Mouse (Mus musculus): ENCODE results near the gene Alyref2. TPM values are rescaled to one million over a fixed set of nuclear protein-coding genes. Genes with fewer than 3 reads are reported as not detected.
"Not testable (repeated sequence)": the region's sequence is repeated elsewhere in the genome, so short reads cannot be mapped to it uniquely, and the experiment has no call there.

Alyref2 gene
- total RNA-seq, 1 experiment = 4.0 TPM

DNA sequence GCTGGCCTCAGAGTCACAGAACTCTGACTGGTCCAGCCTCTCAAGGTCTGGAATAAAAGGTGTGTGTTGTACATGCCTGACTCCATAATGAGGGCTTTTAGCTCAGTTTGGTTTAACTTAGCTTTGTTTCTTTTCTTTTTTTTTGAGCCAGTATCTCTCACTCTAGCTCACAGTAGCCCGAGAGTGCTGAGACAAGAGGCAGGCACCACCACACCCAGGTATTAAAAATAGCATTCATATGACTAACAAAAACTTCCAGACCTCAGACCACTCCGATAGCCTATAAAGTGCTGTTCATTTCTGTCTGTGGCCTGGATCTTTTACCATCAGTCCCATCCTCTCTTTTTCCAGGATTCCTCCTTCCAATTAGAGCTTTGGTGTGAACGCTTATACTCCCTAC is 33.6 kb upstream of the Alyref2 start:
- in situ Hi-C loops (cut with MboI; ENCODE audit: low sequenced_read_pairs in 2 of 2, unreplicated experiment in 2 of 2) = no loop called here
- TF ChIP-seq ZC3H11A (IDR thresholded peaks at IDR 0.05; ENCODE audit: borderline replicate concordance, low read depth, low read length) = no peak
- no peak for TF ChIP-seq CHD2 (IDR thresholded peaks at IDR 0.05; ENCODE audit: low read depth, low read length)
- no peak for TF ChIP-seq ZNF384 (IDR thresholded peaks at IDR 0.05; ENCODE audit: low read depth, low read length)
- no peak for TF ChIP-seq MAFK (IDR thresholded peaks at IDR 0.05; ENCODE audit: insufficient read depth, low read depth, low read length)
- TF ChIP-seq HCFC1 (IDR thresholded peaks at IDR 0.05; ENCODE audit: borderline replicate concordance, insufficient read depth, low read length) = no peak
- Histone ChIP-seq H3K9me3 (ENCODE audit: control insufficient read depth, insufficient read depth, low read depth, low read length) (no peaks in the 10 kb centered on the region), H3K9ac (ENCODE audit: insufficient read depth, low read depth, low read length, poor library complexity, severe bottlenecking) (no peak overlapping the region), H3K27ac (ENCODE audit: insufficient read depth, low read depth, low read length, poor library complexity, severe bottlenecking) (no peak overlapping the region), H3K36me3 (ENCODE audit: control insufficient read depth, insufficient read depth, low read length, poor library complexity, severe bottlenecking) (no peaks in the 10 kb centered on the region), H3K4me3 (ENCODE audit: insufficient read depth in 1 of 2, low read depth in 1 of 2, low read length in 2 of 2, poor library complexity in 1 of 2, severe bottlenecking in 1 of 2) (no peak overlapping the region), H3K4me1 (ENCODE audit: control insufficient read depth in 2 of 2, insufficient read depth in 2 of 2, low read length in 2 of 2, poor library complexity in 1 of 2) (peaks cover 3 to 9% of the 10 kb centered on the region in 2 experiments; a peak in 3 of 4 replicates)
- DNase-seq (ENCODE audit: low read depth, low spot score) = no peak

DNA sequence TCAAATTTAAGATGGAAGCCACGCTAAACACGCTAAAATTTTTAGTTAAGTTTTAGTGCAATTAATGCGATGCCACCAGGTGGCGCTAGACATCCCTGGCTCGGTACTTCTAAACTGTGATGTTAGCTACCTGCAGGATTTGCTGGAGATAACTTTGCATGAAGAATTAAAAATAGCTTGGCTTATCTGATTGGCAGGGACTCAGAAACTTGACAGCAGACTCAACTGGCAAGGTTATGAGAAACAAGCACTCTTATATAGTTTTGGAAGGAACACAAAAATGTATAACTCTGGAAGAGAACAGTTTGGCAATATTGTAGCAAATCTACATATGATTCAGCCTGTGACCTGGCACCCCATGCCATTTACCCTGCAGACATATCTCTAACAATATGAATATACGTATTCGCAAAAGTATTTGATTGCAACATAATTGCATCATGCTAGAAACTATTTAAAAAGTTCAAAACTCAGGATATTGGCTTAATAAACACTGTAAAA is 32.9 kb upstream of the Alyref2 start:
- DNase-seq (ENCODE audit: low read depth, low spot score) = no peak
- Histone ChIP-seq H3K9ac (ENCODE audit: insufficient read depth, low read depth, low read length, poor library complexity, severe bottlenecking) (peak overlapping the region; percentile 67; the same call in 1 of the 2 replicates), H3K4me1 (ENCODE audit: control insufficient read depth in 2 of 2, insufficient read depth in 2 of 2, low read length in 2 of 2, poor library complexity in 1 of 2) (peaks cover 3 to 9% of the 10 kb centered on the region in 2 experiments; a peak in 3 of 4 replicates), H3K36me3 (ENCODE audit: control insufficient read depth, insufficient read depth, low read length, poor library complexity, severe bottlenecking) (no peaks in the 10 kb centered on the region), H3K9me3 (ENCODE audit: control insufficient read depth, insufficient read depth, low read depth, low read length) (no peaks in the 10 kb centered on the region), H3K4me3 (ENCODE audit: insufficient read depth in 1 of 2, low read depth in 1 of 2, low read length in 2 of 2, poor library complexity in 1 of 2, severe bottlenecking in 1 of 2) (no peak overlapping the region), H3K27ac (ENCODE audit: insufficient read depth, low read depth, low read length, poor library complexity, severe bottlenecking) (no peak overlapping the region)
- no peak for TF ChIP-seq CHD2 (IDR thresholded peaks at IDR 0.05; ENCODE audit: low read depth, low read length)
- no peak for TF ChIP-seq ZNF384 (IDR thresholded peaks at IDR 0.05; ENCODE audit: low read depth, low read length)
- TF ChIP-seq MAFK (IDR thresholded peaks at IDR 0.05; ENCODE audit: insufficient read depth, low read depth, low read length) = peak; percentile 71
- in situ Hi-C loops (cut with MboI; ENCODE audit: low sequenced_read_pairs in 2 of 2, unreplicated experiment in 2 of 2) = no loop called here

DNA sequence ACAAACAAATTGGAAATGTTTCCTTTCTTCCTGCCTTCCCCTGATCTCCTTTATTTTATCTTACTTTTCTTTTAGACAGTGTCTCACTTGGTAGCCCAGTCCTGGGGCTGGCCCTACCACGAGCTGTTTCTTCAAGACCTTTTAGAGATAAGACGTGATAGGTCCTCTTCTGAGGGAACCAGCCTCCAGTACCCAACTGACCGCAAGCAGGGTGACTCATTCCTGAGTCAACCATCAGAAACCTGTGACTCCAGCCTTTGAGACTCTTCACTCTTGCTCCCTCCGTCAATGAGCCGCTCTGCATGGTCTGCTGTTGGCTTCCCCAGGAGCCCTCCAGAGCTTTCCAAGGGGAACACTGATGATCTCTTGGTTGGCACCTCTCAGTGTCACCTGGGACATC is 32.4 kb upstream of the Alyref2 start:
- DNase-seq (ENCODE audit: low read depth, low spot score) = no peak
- Histone ChIP-seq H3K36me3 (ENCODE audit: control insufficient read depth, insufficient read depth, low read length, poor library complexity, severe bottlenecking) (no peaks in the 10 kb centered on the region), H3K4me1 (ENCODE audit: control insufficient read depth in 2 of 2, insufficient read depth in 2 of 2, low read length in 2 of 2, poor library complexity in 1 of 2) (peaks cover 3 to 9% of the 10 kb centered on the region in 2 experiments; a peak in 3 of 4 replicates), H3K27ac (ENCODE audit: insufficient read depth, low read depth, low read length, poor library complexity, severe bottlenecking) (peak overlapping the region; percentile 78), H3K9me3 (ENCODE audit: control insufficient read depth, insufficient read depth, low read depth, low read length) (no peaks in the 10 kb centered on the region), H3K9ac (ENCODE audit: insufficient read depth, low read depth, low read length, poor library complexity, severe bottlenecking) (no peak overlapping the region), H3K4me3 (ENCODE audit: insufficient read depth in 1 of 2, low read depth in 1 of 2, low read length in 2 of 2, poor library complexity in 1 of 2, severe bottlenecking in 1 of 2) (no peak overlapping the region)
- in situ Hi-C loops (cut with MboI; ENCODE audit: low sequenced_read_pairs in 2 of 2, unreplicated experiment in 2 of 2) = no loop called here
- TF ChIP-seq CHD2 (IDR thresholded peaks at IDR 0.05; ENCODE audit: low read depth, low read length) (no peak), ZNF384 (IDR thresholded peaks at IDR 0.05; ENCODE audit: low read depth, low read length) (no peak), ZC3H11A (IDR thresholded peaks at IDR 0.05; ENCODE audit: borderline replicate concordance, low read depth, low read length) (no peak)

DNA sequence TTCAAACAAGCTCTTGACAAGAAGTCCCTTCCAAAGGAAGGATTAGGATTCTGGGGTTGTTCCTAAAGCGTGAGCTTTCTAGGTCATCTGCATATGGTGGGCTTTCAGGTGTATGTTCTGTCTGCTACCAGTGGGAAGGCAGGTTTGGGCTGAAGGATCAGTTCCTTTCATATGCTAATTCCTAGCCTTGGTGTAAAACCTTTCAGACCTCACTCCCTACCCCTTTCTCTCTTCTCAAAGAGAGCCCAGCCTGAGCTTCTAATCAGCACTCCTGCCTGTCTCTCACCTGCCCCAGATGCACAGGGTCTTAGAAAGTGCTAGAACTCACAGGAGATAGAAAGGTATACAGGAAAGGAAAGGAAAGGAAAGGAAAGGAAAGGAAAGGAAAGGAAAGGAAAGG is 31.8 kb upstream of the Alyref2 start:
- H3K9ac ChIP-seq (ENCODE audit: insufficient read depth, low read depth, low read length, poor library complexity, severe bottlenecking) = no peak overlapping the region
- no peak for DNase-seq (ENCODE audit: low read depth, low spot score)
- no peak for TF ChIP-seq ZC3H11A (IDR thresholded peaks at IDR 0.05; ENCODE audit: borderline replicate concordance, low read depth, low read length)
- H3K9me3 ChIP-seq (ENCODE audit: control insufficient read depth, insufficient read depth, low read depth, low read length) = no peaks in the 10 kb centered on the region
- H3K36me3 ChIP-seq (ENCODE audit: control insufficient read depth, insufficient read depth, low read length, poor library complexity, severe bottlenecking) = no peaks in the 10 kb centered on the region
- peak overlapping the region; percentile 78 for H3K27ac ChIP-seq (ENCODE audit: insufficient read depth, low read depth, low read length, poor library complexity, severe bottlenecking)
- in situ Hi-C loops (cut with MboI; ENCODE audit: low sequenced_read_pairs in 2 of 2, unreplicated experiment in 2 of 2) = no loop called here
- peaks cover 3 to 9% of the 10 kb centered on the region in 2 experiments; a peak in 3 of 4 replicates for H3K4me1 ChIP-seq (ENCODE audit: control insufficient read depth in 2 of 2, insufficient read depth in 2 of 2, low read length in 2 of 2, poor library complexity in 1 of 2)
- H3K4me3 ChIP-seq (ENCODE audit: insufficient read depth in 1 of 2, low read depth in 1 of 2, low read length in 2 of 2, poor library complexity in 1 of 2, severe bottlenecking in 1 of 2) = no peak overlapping the region

DNA sequence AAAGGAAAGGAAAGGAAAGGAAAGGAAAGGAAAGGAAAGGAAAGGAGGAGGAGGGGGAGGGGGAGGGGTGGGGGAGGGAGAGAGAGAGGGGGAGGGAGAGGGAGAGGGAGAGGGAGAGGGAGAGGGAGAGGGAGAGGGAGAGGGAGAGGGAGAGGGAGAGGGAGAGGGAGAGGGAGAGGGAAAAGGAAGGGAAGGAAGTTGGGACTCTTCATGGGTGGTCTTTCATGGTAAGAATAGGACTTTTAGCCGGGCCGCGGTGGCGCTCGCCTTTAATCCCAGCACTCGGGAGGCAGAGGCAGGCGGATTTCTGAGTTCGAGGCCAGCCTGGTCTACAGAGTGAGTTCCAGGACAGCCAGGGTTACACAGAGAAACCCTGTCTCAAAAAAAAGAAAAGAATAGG is 31.3 kb upstream of the Alyref2 start:
- H3K9ac ChIP-seq (ENCODE audit: insufficient read depth, low read depth, low read length, poor library complexity, severe bottlenecking); DNase-seq (ENCODE audit: low read depth, low spot score); H3K4me1 ChIP-seq (ENCODE audit: control insufficient read depth in 2 of 2, insufficient read depth in 2 of 2, low read length in 2 of 2, poor library complexity in 1 of 2); H3K9me3 ChIP-seq (ENCODE audit: control insufficient read depth, insufficient read depth, low read depth, low read length); H3K4me3 ChIP-seq (ENCODE audit: insufficient read depth in 1 of 2, low read depth in 1 of 2, low read length in 2 of 2, poor library complexity in 1 of 2, severe bottlenecking in 1 of 2); H3K27ac ChIP-seq (ENCODE audit: insufficient read depth, low read depth, low read length, poor library complexity, severe bottlenecking); in situ Hi-C loops (cut with MboI; ENCODE audit: low sequenced_read_pairs in 2 of 2, unreplicated experiment in 2 of 2); H3K36me3 ChIP-seq (ENCODE audit: control insufficient read depth, insufficient read depth, low read length, poor library complexity, severe bottlenecking): not testable (repeated sequence)

All from ES-E14 (cell line).